Mouse (Mus musculus): ENCODE data around the gene Tmem199.
"Not testable (repeated sequence)": the region's sequence is repeated elsewhere in the genome, so short reads cannot be mapped to it uniquely, and the experiment has no call there.

Tmem199 gene

DNA sequence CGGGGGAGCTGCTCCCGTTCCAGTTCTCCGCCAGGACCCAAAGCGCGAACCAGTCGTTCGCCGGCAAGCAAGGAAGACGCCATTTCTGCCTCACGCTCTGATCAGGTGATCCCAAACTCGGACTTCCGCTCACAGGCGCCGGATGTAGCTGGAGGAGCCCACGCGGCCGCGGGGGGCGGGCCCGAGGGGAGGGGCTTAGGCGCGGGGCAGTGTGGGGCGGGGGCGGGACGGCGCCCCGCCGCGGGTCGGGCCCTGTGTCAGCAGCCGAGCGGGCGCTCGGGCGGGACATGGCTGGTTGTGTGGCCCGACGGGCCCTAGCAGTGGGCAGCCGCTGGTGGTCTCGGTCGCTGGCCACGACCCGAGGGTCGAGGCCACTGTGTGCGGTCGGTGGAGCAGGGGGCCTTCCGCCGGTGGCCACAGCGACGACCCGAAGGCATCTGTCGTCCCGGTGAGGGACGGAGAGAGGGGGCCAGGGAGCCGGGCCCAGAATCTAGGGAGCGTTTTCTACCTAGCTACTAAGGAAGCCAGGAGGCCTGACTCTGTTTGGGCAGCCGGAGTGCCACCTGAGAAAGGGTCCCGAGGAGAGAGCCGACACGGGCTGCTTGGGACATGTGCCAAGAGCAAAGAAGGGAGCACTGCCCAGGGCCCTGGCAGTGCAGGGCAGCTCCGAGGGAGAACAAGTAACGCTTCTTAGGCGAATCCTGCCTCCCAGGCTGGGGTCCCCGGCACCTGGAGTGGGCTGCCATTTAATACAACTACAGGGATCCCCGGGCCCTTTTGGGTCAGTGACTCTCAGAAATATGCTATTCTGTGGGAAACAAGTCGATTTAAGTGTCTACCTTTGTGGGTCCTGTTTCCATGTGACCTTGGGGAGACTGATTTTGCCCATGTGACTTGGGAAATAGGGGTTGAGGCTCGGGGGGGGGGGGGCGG lies at the start of gene Tmem199, which contains the start of gene Poldip2:
Gene Tmem199 (minus strand): TSS at position 148 of the 933 bp plus-strand sequence.
Gene Poldip2 (plus strand): TSS at position 169 of the 933 bp plus-strand sequence.
- DNase-seq = peak; percentile 94

DNA sequence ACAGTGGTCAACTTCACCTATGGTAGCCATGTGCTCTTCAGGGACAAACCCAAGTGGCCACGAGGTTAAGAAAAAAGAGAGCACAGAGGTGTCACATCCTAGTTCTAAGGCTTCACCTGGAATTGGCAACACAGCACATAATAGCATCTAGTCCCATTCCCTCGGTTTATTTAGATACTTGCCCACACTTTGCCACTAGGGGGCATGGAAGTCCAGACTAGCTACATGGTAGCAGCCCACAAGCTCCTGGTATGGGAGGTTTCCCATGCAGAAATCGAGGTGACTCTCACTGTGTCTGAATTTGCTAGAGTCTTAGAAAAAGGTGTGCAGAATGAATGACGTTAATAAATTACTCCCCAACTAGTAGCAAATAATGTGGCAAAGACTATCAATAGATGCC lies 48.5 kb upstream of the Tmem199 start:
- peak; percentile 90 for DNase-seq

DNA sequence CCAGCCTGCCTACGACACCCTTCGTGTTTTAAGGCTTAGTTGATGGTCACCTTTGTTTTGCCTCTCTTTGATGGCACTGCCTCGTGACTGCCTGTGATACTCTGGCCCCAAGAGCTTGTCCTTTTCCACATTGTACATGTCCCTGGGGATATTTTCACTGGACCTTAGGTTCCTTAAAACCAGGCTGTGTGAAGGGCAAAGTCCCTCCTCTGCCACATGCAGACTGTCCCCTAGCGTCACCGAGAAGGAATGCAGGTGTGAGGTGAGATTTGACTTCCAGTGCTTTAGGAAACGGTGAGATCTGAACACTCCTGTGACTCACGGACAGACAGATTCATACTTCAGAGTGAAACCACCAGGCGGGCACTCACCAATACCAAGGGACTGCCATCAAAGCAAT lies 45.3 kb upstream of the Tmem199 start:
- DNase-seq = peak; percentile 29

DNA sequence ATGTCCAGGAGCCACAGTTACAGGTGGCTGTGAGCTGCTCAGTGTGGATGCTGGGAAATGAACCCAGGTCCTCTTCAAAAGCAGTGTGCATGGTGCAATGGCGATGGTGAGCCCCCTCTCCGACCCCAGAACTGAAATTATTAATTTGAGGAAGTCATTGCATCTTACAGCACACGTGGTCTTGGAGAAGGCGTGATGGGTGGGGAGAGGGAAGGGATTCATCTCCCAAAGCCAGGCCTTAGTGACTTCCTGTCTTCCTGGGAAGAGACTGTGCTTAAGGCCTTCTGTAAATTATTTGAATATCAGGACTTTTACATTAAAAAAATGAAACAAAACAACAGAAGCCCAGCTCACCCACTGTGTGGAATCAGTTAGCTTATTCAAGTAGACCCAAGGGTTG lies 44.1 kb upstream of the Tmem199 start:
- DNase-seq = no peak

DNA sequence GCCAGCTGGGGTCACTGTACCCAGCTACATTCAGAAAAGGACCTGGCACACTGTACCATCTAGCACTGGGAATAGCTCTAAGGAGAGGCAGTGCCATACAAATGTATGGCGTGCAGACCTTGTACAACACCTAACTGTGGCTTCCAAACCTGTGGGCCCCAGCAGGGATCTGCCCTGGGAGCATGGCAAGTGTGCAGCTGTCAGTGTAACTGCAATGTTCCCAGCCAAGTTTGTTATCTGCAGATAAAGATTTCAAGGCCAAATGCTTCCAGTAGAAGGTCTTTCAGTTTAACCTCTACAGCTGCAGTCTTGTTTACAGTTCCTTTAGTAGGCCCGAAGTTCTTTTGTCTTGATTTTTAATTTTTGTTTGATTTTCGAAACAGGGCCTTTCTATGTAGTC lies 43.7 kb upstream of the Tmem199 start:
- DNase-seq = no peak

DNA sequence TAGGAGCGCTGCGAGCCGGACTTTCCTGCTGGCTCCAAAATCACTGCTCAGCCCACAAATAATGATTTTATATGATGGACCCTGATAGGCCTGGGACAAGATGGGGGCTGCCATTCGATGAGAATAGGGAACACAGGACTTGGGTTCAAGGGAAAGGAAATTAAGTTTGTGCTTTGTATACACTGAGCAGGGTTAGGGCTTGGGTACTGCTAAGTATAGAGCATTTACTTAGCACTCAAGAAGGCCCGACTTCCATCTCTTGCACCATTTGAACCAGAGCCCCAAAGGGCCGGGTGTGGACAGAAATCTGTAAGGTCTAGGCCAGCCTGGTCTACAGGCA lies 39.1 kb upstream of the Tmem199 start:
- DNase-seq = no peak

DNA sequence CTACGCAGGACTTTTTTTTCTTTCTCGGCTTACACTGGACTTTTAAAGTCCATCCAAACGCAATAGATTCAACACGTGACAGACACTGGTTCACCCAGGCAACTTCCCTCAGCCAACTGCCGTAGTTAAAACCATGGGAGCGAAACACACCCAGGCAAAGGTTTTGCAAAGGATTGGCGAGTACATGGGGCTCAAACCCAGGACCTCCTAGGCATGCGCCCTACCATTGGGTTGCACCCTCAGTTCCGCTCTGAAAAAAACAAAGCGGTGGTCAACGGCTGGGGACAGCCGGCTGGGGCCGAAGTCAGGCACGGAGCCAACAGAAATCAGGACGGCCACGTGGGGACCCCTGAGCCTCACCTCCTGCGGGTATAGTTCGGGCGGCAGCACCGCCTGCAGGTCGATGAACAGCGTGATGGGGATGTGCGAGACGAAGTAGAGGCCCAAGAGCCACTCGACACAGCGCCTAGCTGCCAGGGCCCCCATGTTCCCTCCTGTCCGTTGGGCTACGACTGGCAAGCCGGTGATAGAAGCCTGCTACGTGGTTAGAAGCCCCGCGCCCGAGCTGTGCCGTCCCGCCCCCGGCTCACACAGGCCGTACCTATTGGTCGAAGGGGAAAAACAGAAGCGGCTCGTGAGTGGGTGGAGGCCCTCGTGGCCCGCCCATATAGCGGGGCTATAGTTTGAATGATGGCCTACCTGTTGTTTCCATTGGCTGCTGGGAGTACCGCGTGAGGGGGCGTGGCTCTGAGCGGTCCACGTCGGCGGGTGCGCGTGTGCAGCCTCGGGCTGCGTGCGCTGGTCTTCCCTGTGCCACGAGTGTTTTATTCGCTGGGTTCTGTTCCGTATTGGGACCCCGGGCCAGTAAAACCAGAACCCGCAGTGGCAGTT lies 38.4 kb upstream of the Tmem199 start, which contains the start of gene Tmem97:
Gene Tmem97 (minus strand): TSS at position 610 of the 891 bp plus-strand sequence.
- DNase-seq = peak; percentile 98

DNA sequence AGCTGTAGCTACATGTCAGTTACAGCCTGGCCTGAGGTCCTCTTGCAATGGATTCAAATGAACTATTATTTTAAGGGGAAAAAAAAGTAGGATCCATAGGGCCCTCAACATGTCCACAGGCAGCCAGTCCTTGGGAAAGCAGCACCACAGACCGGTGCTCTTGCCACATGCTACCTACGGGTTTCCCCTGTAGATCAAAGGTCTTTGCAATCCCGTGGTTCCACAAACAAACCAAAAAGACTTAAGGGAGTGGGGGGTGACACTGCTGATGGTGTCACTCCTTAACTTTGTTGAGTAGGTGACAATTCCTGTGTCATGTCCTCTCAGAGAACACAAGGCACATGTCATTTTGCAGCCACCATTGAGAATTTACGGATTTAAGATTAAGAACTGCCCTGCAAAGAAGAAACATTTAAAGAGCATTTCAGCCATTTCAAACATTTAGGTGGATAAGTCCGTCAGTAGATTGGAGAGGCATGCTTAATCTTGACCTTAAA lies 37.6 kb upstream of the Tmem199 start:
- DNase-seq = no peak

DNA sequence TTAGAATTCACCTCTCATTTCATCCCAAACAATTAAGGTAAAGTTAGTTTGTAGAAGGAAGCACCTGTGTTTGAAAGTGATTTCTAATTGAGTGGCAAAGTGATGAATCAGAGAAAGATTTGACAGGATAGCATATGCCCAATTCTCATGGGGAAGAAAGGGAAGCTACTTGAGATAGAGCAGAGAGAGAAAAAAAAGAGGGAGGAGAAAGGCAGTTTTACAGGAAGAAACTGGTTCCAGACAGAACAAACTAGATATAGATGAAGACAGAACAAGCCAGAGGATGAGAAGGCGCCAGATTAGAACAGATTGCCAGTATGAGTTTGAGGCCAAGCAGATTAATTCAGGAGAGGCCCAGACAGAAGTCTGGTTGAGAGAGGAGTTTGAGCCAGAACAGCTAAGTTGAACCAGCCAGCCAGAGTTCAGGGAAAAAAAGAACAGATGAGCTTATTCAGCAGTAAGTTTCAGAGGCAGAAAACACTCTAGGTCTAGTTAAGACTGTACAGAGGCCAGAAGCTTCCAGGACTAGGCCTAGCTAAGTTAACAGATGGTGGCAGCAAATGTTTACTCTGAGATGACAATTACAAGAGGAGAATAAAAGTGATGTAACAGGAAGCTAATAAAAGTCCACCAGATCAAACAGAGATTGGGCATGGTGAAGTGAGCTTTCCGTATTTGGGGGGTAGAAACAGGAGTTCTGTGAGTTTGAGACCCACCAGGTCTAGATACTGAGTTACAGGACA lies 35.9 kb upstream of the Tmem199 start:
- DNase-seq = no peak

DNA sequence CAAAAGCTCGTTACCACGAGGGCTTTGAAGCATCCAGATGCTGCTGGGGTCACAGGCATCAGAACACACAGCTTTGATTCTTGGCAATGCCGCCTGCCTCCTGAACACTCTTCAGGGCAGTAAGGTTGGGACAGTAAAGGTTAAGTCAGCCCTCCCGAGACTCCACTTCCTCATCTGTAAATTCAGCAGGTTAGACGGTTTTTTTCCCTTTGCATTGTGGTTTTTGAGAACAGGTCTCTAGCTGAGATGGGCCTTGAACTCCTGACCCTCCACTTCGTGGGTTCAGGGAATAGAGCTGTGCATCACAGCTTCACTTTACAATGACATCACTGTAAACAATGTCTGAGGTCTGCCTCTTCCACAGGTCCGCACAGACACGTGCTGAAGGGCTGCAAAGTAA lies 33.2 kb upstream of the Tmem199 start:
- no peak for DNase-seq

DNA sequence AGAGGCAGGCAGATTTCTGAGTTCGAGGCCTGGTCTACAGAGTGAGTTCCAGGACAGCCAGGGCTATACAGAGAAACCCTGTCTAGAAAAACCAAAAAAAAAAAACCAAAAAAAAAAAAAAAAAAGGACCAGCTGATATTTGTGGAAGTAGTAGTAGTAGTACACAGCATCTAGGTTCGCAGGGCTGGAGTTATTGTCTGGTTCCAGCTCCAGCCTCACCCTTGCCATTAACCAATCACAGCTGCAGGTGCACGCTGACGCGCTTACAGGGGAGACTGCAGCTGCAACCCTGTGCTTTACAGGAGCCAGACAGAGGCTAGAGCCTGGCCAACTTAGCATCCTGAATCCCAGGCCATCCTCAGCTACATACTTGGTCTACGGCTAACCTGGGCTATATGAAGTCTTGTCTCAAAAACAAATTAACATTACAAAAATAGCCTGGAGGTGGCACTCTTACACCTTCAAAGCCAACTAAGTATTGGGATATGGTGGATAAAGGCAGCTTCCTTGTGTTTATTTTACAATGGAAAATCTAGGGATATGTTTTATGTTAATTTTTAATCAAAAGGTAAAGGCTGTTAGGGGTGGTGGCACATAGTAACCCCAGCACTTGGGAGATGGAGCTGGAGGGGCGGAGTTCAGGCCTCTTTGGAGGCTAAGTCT lies 32.6 kb upstream of the Tmem199 start:
- DNase-seq = no peak

DNA sequence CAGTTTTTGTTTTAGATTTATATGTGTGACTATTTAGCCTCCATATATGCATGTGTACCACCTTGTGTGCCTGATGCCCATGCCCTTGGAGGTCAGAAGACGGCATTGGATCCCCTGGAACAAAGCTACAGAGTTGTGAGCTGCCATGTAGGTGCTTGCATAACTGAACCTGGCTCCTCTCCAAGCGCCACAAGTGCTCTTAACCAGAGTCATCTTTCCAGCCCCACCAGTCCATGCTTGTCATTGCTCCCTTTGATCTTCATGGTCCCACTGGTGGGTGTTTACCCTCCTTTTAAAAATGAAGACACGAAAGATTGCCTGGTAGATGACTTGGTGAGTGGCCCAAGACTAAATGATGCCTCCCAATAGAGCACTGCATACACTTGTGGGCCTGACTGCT lies 28.4 kb upstream of the Tmem199 start:
- peak; percentile 41 for DNase-seq

DNA sequence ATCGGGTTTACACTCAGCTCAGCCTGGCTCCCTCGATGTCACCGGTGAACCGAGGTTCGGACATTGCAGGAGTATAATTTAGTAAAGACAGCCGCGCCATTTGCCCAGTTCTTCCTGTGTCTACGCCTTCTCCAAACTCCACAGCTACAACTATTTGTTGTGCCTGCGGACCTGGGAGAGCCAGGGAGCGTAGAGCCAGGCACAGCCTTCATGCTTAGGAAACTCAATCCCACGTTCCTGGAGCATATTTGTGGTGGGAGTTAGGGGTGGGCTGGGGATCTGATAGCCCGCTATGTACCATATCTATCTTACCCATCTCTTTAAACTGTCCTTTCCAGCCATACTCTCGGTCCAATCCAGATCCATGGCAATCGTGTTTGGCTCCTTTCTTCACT lies 24.7 kb upstream of the Tmem199 start:
- no peak for DNase-seq

DNA sequence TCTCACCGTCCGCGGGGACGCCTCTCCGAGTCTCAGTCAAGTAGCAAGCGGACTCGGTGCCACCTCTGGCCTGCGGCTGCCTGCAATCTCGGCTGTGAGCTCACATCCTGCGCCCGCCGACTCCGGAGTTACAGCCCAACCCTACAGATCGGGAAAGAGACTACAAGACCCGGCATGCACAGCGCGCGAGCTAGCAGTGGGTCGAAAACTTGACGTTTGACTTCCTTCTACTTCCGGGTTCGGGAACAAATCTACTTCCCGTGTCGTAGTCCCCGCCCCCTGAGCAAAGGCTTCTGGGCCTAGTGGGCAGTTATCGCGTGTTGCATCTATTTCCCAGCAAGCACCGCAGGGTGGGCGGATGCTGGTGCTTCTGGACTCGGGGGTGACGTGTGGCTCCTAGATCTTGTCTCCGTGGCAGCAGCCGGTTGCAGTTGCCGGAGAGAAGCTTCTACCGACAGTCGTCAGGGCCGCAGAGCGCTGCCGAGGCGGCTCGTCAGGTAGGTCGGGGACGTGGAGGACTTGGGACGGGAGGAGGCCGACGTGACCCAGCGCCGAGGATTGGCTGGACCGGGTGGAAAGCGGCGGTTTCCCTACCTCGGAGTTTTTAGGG lies 24.2 kb upstream of the Tmem199 start, which contains the start of the genes Tnfaip1 and Ift20:
Gene Tnfaip1 (minus strand): TSS at position 253 of the 610 bp plus-strand sequence.
Gene Ift20 (plus strand): TSS at position 282 of the 610 bp plus-strand sequence.
- peak; percentile 99 for DNase-seq

DNA sequence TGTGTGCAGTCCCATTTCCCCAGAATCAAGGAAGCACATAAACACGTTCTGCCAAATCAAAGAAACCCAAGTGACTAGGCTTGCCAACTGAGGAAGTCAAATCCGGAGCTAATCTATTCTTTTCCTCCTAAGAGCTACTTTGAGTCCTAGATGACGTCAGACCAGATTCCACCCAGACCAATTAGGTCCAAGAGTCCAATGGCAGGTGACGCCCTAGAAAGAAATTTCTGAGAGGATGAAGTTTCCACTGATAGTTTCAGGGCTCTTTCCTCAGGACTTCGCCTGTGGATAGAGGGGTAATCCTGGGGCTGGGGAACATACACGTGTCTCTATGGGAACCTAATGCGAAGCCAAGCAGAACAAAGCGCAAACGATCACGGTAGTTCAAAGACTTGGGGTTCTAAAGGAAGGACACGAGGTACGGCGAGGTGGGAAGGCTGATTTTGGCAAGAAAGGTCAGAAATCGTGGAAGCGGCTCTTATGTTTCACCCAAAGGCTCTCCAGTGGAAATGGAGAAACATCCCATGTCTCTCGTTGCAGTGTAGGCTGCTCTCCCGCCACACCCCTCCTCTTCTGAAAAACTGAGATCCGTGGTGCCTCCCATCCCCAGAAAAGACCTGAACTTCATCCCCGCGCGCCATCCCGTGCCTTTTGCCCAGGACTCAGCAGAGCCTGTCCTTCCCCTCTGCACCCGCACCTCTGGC lies 23.6 kb upstream of the Tmem199 start:
- peak; percentile 75 for DNase-seq

DNA sequence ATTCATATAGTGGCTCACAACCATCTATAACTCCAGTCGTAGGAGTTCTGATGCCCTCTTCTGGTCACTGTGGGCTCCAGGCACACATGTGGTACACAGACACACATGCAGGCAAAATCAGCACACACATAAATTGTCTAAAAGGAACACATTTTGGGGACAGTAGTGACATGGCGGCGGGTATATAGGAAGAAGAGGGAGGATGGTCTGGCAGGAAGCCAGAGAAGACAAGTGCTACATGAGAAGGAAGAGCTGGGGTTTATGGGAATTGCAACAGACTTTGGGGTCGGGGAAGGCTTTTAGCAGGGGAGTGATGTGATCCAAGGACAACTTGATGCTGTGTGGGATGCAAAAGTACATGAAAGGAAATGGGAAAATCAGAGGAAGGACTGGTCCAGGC lies 22.5 kb upstream of the Tmem199 start:
- DNase-seq = no peak

DNA sequence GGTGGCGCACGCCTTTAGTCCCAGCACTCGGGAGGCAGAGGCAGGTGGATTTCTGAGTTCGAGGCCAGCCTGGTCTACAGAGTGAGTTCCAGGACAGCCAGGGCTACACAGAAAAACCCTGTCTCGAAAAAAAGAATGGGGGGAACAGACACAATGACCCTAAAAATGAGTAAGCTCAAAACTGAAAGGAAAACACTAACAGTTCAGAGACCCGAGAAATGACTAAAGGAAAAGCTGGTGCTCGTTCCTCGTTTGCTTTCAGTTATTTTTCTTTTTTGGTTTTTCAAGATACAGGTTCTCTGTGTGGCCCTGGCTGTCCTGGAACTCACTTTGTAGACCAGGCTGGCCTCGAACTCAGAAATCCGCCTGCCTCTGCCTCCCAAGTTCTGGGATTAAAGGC lies 19.5 kb upstream of the Tmem199 start:
- not testable (repeated sequence) for DNase-seq

DNA sequence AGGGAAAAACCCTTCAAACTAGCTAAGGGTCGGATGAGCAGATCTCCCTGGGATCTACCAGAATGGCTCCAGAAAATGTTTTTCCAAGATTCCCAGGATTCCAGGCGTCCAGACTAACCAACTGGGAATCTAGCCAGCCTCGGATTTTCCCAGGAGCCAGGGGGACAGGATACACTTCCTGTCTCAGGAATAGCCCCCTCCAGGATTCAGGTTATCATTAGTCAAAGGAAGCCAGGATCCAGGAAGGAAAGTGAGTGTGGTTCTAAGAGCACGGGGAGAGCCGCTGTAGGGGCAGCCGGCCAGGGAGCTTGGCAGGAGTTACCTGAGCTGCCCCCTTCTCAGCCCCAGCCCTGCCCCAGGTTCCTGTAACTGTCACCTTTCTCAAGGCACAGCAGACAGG lies 19.1 kb upstream of the Tmem199 start:
- peak; percentile 78 for DNase-seq

DNA sequence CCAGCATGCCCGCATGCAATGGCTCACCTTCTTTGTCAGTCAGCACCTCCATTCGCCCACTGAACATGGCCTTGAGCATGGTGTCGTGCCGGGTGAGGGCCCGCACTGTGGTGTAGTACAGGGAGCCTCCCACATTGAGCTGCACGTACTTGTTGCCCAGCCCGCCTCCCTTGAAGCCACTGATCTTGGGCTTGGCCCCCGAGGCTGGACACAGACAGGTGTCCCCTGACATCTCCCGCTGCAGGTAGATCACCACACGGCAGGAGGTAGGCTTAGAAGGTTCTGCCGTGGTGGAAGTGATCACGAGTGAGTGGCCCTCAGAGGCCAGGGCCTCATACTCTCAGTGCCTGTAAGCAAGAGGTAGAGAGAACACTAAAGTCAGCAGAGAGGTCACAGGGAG lies 18.0 kb upstream of the Tmem199 start:
- no peak for DNase-seq

DNA sequence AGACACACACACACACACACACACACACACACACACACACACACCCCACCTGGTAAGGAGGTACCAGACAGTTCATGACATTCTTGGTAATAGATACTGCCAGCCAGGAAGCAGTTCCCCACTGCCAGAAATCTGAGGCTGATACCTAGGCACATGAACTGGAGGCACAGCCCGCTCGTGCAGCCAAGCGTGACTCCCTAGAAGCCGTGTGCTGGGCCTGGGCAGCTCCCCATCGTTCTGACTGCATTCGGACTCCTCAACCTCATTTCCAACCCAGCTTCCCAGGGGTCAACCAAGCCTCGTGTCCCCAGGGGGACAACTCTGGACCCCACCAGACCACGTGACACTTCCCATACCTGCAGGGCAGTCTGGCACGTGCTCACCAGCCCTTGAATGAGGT lies 16.7 kb upstream of the Tmem199 start:
- no peak for DNase-seq

DNA sequence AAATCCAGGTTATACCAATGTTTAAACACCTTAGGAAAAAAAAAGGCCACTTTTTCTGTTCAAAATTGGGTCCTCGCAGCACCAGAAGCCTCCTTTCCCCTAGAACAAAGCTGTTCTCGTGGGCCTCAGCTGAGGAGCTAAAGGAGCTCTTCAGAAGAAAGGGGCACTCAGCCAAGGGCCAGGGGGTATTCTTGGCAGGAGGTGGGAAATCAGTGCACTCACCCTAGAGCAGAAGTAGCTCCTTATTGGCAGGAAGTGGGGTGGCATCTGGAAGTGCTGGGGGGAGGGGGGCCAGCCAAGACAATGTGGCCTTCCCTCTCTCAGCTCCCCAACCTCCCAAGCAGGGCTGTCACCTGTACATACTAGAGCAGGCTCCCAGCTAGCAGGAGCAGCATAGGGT lies 12.9 kb upstream of the Tmem199 start:
- DNase-seq = peak; percentile 65

Measured in lung, postnatal 10 days (tissue).